Mouse (Mus musculus) bone marrow, adult 2 months (tissue): Measurements from ENCODE around the gene Itih4.

Experiments
- CTCF ChIP-seq: fragments of 200-500 bp; IDR thresholded peaks from 2 replicates; pipeline ENCODE4 v1.5.1; 2011; ENCODE audit warnings: low read length, control low read depth; ENCODE audit not compliant: control insufficient read depth, insufficient read depth
- POLR2A ChIP-seq: fragments of 200-500 bp; IDR thresholded peaks from 2 replicates; pipeline ENCODE4 v1.6.1; 2011; ENCODE audit warnings: low read depth, mild to moderate bottlenecking, control low read depth, low read length, borderline replicate concordance; ENCODE audit not compliant: control insufficient read depth

DNA sequence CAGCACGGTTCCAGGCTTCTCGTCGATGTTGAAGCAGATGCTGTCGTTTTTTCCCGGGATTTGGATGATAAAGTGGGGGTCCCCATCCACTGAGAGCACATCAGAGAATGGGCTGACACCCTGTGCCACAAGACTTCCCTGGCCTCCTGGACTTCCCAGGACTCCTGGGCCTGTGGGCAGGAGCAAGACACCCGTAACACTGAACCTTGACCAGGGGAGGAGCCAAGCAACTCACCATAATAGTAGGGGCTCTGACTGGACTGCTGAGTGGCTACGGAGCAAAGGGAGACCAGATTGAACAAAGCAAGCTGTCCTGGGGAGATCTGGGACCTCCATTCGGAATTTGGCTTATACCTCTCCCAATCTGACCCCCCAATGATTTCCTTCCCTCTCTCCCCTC, 26.4 kb downstream of the Itih4 start:
- TF ChIP-seq POLR2A: no peak
- no peak for TF ChIP-seq CTCF
